Mouse (Mus musculus): ENCODE results near the gene Bicd2.
"Not testable (repeated sequence)": the region's sequence is repeated elsewhere in the genome, so short reads cannot be mapped to it uniquely, and the experiment has no call there.

Bicd2 gene

DNA sequence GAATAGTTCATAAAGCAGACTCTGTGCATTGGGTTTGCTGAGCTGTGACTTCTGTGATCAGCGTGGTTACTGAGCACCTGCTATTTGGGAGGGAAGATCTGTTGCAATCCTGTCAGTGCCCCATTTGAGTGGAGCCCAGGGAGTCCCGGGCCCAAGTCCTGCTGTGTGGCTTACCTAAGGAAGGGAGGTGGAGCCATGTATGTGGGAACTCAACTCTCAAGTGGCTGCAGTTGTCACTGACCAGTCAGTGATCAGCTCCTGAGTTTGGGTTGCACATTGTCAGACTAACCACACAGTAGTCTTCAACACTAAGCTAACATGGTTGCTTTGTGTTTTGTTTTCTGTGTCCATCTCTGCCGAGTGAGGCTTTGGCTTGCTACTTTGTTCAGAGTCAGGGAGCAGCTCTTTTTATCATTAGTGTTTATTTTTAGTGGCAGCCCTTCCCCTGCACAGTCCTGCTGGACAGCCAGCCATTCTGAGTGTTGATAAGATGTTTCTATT, 19.6 kb downstream of the Bicd2 start:
- DNase-seq (ENCODE audit: low spot score): no peak

DNA sequence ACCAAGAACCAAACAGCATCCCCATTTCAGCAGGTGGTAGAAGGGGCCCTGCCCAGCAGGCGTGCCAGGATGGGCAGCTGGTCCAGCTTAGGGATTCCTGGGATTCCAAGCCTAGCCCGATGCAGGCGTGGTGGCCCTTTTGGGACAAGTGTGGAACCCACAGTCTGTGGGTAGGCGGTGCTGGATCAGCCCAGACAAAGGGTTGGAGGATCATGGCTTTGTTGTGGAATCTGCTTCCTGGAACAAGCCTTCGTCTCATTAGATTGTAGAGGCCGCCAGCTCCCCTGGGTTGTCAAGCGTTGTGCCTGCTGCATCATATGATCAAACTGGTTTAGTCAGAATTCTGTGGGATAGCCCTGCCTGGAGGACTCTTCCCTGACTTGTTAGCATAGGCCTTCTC, 21.0 kb downstream of the Bicd2 start:
- no peak for DNase-seq (ENCODE audit: low spot score)

DNA sequence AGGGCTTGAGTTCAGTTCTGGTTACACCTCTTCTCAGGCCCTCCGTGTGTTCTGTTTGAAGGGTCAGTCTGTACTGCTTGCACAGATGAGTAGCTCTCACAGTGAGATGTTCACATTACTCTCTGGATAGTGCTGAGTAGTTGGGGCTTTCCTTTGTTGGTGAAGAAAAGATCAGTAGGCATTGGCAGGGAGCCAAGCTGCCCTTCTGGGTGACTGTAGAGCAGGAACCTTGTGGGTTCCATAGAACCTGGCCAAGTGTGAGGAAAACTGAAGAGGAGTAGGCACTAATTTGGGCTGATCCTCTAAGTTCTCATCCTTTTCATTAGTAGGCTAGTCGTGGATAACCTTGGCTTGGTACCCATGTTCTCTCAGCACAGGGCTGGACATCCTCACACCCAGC, 21.4 kb downstream of the Bicd2 start:
- no peak for DNase-seq (ENCODE audit: low spot score)

DNA sequence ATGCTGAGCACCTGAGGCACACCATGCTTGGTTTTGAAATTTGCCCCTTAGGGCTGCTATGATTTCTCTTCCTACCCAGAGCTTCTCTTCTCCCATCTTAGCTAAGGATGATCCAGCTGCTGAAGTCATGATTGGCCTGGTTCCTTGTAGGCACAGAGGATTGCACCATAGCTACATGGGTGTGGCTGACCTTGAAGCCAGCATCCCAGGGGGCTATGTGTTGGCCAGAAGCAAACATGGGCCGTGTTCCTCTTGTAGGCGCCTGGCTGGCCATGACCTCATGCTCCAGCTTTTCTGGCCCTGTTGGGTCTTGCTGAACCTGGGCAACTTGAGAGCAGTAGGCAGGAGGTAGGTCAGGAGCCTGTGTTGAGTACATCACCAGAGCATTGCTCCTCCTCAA, 23.3 kb downstream of the Bicd2 start:
- DNase-seq (ENCODE audit: low spot score): no peak

DNA sequence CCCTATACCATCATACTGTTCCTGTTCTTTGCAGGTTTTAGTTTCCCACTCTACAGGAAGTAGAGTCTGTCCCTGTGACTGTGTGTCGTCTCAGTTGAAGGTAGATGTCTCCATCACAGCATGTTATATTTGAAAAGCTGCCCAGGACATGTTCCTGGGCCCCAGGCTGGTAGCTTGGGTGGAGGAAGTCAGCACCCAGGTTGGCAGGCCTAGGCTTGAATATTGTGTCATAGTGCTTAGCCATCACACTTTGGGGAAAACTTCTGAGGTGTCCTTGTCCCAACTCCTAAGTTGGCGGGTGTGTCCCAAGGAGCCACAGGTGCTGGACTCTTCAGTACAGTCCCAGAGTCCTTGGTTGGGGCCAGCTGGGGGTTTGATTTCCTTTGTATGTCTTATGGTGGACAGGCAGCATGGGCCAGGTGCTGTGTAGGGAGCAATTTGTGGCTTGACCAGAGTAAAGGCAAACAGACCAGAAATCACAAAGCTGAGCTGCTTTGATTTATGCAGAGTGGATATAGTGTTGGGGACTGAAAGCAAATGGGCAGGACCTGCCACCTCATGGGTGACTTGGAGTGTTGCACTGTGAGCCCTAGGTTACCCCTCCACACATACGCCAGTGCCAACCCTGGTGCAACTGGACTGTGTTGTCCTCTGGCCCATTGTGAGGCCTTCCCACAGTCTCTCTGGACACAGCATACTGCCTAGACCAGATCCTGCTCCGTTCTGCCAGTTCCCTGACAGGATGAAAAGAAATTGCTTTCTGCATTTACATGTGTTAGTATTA, 26.5 kb downstream of the Bicd2 start:
- no peak for DNase-seq (ENCODE audit: low spot score)

DNA sequence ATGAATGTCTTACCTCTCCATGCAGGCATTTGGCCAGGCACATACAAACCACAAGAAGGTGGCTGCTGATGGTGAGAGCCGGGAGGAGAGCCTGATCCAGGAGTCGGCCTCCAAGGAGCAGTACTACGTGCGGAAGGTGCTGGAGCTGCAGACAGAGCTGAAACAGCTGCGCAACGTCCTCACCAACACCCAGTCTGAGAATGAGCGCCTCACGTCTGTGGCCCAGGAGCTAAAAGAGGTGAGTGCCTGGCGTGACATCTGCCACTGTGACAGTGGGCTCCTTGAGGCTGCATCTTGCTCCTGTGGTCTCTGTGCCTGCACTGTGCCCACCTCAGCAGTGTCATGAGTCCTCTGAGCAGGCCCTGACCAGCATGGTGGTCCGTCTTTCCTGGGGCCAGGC, 28.0 kb downstream of the Bicd2 start:
- no peak for DNase-seq (ENCODE audit: low spot score)

DNA sequence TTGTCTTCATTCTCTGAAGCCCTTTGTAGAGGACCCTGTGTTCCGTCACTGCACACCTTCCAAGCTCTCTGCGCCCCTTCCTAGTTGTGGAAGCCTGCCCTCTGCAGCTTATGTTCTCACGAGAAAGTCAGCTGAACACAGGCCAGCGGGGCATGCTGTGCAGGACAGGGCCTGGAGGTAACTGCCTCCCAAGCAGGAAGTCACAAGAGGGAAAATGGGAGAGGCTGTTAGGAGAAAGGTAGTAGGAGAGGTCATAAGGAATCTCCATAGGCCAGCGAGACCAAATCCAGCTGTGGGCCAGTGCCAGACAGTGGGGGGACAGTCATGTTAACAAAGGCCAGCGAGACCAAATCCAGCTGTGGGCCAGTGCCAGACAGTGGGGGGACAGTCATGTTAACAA, 28.8 kb downstream of the Bicd2 start:
- not testable (repeated sequence) for DNase-seq (ENCODE audit: low spot score)

DNA sequence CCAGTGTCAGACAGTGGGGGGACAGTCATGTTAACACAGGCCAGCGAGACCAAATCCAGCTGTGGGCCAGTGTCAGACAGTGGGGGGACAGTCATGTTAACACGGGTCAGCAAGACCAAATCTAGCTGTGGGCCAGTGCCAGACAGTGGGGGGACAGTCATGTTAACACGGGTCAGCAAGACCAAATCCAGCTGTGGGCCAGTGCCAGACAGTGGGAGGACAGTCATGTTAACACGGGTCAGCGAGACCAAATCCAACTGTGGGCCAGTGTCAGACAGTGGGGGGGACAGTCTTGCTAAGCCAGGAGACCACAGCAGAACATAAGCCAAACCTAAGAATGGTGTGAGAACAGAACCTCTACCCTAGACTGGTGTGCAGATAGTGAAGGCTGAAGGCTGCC, 29.5 kb downstream of the Bicd2 start:
- not testable (repeated sequence) for DNase-seq (ENCODE audit: low spot score)

DNA sequence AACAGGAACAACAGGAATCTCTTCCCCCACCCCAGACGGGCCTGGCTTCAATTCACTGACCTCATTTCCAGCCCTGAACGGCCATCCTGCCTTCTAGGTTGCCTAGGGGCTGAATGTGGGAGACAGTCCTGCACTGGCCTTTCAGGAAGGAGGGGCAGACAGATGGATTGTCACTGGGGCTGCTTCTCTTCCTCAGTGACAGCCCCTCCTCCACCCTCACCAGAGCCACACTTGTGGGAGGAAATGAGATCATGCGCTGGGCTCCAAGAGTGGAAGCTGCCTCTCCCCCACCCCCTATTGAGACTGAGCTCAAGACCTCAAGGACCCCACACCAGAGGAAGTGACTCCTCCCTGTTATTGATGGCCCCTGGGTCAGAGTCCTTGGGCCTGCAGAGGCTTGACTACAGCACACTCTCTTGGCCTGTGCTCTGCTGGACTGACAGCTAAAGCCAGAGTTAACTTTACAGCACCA, 30.1 kb downstream of the Bicd2 start:
- DNase-seq (ENCODE audit: low spot score): no peak

DNA sequence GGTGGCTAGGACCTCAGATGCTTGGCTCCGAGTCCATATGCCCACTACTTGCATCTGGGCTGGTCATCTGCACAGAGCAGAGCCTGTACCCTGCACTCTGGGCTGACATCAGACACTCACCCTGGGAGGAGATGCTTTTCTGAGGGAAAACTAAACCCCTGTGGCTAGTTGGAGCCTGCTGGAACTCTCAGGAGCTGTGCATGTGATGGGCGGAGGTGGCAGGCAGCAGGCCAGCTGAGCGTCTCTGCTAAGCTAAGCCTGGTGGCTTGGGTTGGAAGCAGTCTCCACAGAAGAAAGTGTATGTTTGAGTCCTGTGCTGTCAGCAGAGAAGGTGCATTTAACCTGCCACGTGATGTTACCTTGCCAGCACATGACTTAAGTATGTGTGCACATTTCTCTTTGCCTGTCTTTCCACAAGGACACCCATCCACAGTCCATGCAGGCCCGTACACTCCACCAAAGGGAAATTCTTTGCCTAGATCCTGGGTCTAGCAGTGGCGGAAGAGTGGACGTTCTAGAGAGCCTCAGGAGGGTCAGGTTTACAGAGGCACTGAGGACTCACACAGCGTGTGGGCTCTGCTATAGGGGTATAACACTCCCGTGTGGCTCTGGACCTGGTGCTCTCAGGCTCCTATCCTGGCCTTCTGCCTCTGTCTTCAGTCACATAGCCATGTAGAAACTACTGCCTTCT, 31.1 kb downstream of the Bicd2 start:
- no peak for DNase-seq (ENCODE audit: low spot score)

DNA sequence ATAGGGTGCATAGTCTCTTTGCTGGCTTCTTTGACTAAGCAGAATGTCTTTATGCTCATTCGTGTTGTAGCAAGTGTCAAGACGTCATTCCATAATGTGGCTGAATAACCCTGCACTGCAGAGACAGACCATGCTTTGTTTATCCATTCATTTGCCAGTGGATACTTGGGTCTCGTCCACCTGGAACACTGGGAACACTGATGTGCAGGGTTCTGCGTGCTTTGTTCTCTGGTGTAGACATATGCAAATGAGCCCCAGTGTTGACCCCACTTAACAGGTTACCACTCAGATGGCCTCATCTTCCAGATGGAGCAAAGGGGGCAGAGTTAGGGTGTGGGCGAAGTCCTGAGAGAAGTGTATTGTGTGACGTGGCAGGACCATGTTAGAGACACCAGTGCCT, 32.9 kb downstream of the Bicd2 start:
- DNase-seq (ENCODE audit: low spot score): no peak

DNA sequence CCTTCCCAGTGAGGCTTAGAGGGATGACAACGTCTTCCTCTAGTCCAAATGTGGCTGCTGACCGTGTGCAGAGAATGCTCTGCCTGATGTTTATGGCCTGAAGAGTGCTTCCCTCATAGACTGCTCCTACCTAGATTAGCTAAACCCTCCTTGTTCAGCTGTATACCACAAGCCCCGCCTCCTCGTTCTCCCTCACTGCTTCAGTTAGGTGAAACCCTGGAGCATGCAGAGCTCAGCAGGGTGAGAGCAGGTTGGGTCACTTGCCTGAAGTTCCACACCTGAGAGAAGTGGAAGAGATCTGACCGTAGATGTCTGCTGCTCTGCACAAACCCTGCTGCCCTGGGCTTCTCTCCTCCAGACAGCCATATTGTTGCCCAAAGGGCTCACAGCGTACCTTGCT, 33.3 kb downstream of the Bicd2 start:
- no peak for DNase-seq (ENCODE audit: low spot score)

DNA sequence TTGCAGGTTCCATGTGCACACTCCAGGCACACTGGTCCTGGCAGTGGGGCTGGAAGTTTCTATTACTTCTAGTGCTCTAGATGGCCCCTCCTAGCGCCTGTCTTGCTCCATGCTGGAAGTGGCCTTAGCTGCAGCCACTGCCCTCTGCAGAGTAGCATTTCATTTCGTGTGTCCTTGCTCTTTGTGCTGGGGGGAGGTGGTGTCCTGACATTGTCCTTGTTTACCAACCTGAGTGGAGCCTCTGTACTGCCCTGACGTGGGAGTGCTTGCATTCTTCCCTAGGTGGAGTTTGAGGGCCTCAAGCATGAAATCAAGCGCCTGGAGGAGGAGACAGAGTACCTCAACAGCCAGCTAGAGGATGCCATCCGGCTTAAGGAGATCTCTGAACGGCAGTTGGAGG, 36.2 kb downstream of the Bicd2 start:
- DNase-seq (ENCODE audit: low spot score): no peak

DNA sequence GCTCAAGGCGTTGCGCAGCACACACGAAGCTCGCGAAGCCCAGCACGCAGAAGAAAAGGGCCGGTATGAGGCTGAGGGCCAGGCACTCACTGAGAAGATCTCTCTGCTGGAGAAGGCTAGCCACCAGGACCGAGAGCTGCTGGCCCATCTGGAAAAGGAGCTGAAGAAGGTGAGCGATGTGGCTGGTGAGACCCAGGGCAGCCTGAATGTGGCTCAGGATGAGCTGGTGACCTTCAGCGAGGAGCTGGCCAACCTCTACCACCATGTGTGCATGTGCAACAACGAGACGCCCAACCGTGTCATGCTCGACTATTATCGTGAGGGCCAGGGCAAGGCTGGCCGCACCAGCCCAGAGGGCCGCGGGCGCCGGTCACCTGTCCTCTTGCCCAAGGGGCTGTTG, 37.9 kb downstream of the Bicd2 start:
- no peak for DNase-seq (ENCODE audit: low spot score)

DNA sequence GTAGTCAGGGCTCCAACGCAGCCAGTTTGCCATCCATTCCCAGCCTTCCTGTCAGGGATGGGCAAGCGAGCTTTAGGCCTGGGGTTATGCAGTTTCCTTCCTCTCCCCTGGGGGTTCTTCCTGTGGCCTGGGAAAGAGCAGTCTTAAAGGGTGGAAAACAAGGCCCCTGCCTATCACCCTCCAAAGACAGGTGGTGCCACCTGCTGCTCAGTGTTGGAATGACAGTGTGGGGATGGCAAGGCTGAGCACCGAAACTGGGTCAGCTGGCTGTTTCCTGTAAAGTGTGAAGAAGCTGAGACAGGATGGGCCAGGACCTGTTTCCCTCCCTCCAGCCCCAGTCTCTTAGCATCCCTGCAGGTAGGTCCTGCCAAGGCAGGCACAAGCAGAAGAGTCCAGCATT, 39.8 kb downstream of the Bicd2 start:
- DNase-seq (ENCODE audit: low spot score): peak; percentile 70

DNA sequence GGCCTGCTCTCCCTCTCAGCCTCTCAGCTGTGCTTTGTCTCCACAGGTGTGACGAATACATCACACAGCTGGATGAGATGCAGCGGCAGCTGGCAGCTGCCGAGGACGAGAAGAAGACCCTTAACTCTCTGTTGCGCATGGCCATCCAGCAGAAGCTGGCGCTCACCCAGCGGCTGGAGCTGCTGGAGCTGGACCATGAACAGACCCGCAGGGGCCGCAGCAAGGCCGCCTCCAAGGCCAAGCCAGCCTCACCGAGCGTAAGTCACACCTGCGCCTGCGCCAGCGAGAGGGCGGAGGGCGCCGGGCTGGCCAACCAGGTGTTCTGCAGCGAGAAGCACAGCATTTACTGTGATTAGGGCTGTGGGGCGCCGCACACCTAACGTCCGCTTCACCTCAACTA, 41.6 kb downstream of the Bicd2 start:
- DNase-seq (ENCODE audit: low spot score): no peak

DNA sequence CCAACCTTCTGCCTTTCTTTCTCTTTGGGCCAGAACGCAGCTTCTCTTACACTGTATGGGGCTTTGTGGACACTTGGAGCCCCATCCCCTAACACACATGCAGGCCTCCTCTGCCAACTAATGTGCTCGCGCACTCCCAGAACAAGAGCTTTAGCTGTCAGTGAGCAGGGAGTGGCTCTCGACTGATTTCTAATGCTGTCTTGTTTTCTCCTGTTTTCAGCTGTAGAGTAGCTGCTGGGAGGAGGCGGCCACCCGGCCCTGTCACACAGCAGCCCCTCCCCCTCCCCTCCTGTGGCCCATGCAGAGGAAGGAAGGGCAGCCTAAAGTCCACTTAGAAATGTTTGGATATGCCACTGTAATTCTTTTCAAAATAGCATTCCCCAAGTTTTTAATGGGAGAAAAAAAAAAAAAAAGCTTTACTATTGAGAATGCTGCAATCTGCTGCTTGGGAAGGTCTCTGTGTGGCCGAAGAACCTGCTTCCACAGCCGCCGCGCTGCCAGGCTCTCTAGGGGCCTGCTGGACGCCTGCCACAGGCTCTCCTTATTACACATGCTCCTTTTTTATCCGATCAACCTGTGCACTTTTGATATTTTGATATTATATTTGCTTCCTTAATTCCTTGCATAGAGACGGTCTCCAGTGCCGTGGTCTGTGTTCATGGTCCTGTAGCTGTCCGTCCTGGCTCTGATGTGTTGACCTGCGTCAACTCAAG, 43.5 kb downstream of the Bicd2 start:
- no peak for DNase-seq (ENCODE audit: low spot score)

DNA sequence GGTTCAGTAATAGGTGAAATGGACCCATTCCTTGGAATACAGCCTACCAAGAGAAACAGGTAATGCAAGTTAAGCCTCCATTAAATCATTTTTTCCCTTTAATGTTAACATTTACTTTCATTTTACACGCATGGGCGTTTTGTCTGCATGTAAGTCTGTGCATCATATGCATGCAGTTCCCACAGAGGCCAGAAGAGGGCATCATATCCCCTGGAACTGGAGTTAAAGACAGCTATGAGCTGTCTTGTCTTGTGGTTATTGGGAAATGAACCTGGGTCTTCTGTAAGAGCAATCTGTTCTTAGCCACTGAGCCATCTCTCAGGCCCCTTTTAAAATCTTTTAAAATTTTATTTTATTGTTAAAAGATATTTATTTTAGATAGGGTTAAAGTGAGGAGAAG, 50.0 kb downstream of the Bicd2 start:
- no peak for DNase-seq (ENCODE audit: low spot score)

DNA sequence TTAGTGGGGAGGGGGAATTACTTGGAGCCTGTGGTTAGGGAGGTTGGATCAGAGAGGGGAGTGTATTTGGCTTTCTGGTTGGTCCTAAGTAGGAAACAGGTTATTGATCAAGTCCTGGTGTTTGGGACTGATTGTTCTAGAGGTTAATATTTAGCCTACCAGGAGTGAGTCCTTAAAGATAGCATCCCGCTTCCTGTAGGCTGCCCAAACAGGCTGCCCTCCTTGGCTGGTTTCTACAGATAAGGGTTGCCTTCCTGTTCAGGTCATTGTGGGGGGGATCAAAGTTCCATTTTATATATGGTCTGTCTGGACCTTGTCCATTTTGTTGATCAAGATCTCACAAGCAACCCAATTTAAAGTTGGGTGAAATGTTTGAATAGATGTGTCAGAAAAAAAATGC, 52.2 kb downstream of the Bicd2 start:
- DNase-seq (ENCODE audit: low spot score): no peak

DNA sequence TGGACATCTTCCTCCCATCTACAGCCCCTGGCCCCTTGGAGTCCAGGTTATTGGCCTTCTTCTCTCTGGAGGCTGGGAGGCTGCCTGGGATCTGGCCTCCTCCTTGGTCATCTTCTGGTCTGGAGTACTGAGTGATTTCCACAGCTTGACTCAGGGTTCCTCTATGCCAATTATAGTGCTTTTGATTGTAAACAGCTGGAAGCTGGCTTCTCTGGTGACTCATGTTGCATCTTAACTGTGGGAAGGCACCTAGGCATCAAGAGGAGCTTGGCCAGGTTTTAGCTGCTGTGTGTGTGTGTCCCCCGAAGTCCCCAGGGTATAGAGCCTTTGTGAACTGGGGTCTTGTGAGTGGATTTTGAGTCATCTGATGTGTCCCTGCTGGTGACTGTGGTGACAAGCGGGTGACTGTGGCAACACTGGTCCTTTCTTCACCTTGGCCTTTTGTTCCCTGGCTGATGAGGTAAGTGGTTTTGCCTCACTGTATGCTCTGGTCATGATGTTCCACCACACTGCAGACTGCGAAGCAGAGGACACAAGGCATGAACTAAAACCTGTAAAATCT, 53.6 kb downstream of the Bicd2 start:
- no peak for DNase-seq (ENCODE audit: low spot score)

DNA sequence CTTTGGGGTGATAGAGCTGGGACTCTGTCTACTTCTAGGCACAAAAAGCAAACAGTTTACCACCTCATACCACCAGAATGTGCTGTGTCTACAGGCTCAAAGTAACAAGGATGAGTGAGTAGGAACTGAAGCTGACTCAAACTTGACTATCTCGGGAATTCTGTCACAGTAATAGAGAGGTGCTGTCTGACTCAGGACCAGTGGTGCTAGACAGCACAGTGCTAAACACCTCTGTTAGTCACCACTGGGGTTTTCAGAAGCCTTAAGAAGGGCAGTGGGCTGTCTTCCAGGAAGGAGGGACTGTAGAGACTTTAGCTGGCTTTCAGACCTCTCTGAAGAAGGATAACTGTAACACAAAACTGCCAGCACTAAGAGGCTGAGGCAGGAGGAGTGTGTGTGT, 55.4 kb downstream of the Bicd2 start:
- no peak for DNase-seq (ENCODE audit: low spot score)

DNA sequence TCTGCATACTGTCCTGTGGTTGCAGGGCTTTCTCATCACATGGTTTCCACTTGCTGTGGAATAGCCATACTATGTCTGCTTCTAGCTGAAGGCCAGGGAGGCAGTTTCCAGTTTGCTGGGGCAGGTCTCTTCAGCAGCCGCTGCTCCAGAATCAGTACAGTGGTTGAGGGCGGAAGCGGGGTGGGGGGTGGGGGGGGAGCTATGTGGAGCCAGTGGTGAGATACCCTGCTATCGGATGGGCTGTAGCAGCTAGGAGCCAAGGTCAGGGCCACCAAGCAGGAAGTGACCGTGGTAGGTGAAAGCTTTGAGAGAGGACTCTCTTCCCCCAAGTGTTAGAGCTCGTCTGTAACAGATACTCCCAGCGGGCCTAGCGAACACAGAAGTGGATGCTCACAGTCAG, 56.8 kb downstream of the Bicd2 start:
- DNase-seq (ENCODE audit: low spot score): no peak

DNA sequence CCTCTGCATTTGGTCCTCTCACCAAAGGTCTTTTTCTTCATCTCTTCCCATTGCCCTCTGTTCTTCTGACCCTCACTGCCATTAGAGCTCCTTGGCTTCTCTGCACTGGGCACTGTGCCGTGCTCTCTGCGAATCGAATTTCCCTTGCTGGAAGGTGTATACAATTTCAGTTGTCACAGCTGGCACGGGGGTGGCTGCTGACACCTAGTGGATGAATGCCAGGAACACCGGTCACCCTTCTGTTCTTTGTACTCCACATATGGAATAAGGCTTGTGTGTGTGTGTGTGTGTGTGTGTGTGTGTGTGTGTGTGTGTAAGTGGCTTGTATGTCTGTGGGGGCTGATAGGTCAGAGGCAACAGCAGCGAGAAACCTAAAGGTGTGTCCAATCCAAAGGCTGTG, 58.8 kb downstream of the Bicd2 start:
- no peak for DNase-seq (ENCODE audit: low spot score)
